Mouse (Mus musculus) lung, adult 2 months (tissue): Measurements from ENCODE around the gene Arpc2.

Experiments
- CTCF ChIP-seq: fragments of 200-500 bp; IDR thresholded peaks from 2 replicates; pipeline ENCODE4 v1.5.1; 2011; ENCODE audit warnings: mild to moderate bottlenecking, low read length, control low read depth; ENCODE audit not compliant: insufficient read depth
- POLR2A ChIP-seq: fragments of 200-500 bp; IDR thresholded peaks from 2 replicates; pipeline ENCODE4 v1.6.1; 2011; ENCODE audit warnings: low read depth, mild to moderate bottlenecking, control low read depth, low read length, borderline replicate concordance; ENCODE audit errors: extremely low read depth

DNA sequence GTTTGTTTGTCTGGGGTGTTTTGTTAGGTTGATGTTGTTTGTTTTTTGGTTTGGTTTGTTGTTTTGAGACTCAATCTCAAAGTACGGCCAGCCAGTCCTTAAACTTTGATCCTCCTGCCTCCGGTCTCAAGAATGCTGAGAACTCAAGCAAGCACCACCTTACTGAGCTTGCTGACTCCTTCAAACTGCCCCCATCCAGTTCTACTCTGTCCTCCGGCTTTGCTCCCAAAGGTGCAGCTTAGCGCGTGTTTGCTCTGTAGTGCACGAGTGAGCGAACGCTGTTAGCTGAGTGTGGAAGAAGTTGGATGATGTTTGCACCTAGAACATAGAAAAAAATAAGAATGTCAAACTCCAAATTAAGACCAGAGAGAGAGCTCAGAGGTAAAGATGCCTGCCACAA, 26.9 kb upstream of the Arpc2 start:
- TF ChIP-seq POLR2A (no peak), CTCF (no peak)
